Mouse (Mus musculus) kidney, embryonic 14.5 days (tissue): ENCODE data around the gene Zfp846. TPM values are rescaled to one million over a fixed set of nuclear protein-coding genes. Genes with fewer than 3 reads are reported as not detected.

Experiments
- ATAC-seq: fragments of 200-750 bp; cut with Nextera tagmentation; 2 replicates; pipeline ENCODE4 v1.8.0; 2017; ENCODE audit warnings: moderate number of reproducible peaks, mild to moderate bottlenecking, moderate TSS enrichment, moderate library complexity; ENCODE audit not compliant: low FRiP score, low TSS enrichment
- H3K27ac ChIP-seq: fragments of 300-500 bp; sonication (generic); 2 replicates; pipeline ENCODE4 v1.5.1; 2014; ENCODE audit warnings: low read depth, mild to moderate bottlenecking, low read length, moderate library complexity, mixed read lengths
- H3K27me3 ChIP-seq: fragments of 300-500 bp; sonication (generic); 2 replicates; pipeline ENCODE4 v1.6.1; 2014; ENCODE audit warnings: mild to moderate bottlenecking, low read length; ENCODE audit not compliant: control insufficient read depth, insufficient read depth
- H3K36me3 ChIP-seq: fragments of 300-500 bp; sonication (generic); 2 replicates; pipeline ENCODE4 v1.6.1; 2014; ENCODE audit warnings: low read length, mixed read lengths; ENCODE audit not compliant: control insufficient read depth, insufficient read depth
- H3K4me1 ChIP-seq: fragments of 300-500 bp; sonication (generic); 2 replicates; pipeline ENCODE4 v1.6.1; 2014; ENCODE audit warnings: low read length, mixed read lengths; ENCODE audit not compliant: control insufficient read depth, insufficient read depth
- H3K4me2 ChIP-seq: fragments of 300-500 bp; sonication (generic); replicated peaks from 2 replicates; pipeline ENCODE4 v1.6.1; 2014; ENCODE audit warnings: low read depth, mild to moderate bottlenecking, low read length
- H3K4me3 ChIP-seq: fragments of 300-500 bp; sonication (generic); 2 replicates; pipeline ENCODE4 v1.5.1; 2014; ENCODE audit warnings: mild to moderate bottlenecking, low read length
- H3K9ac ChIP-seq: fragments of 300-500 bp; sonication (generic); 2 replicates; pipeline ENCODE4 v1.6.1; 2014; ENCODE audit warnings: low read depth, mild to moderate bottlenecking, low read length, moderate library complexity
- H3K9me3 ChIP-seq: fragments of 300-500 bp; sonication (generic); 2 replicates; pipeline ENCODE4 v1.6.1; 2016; ENCODE audit warnings: low read length; ENCODE audit not compliant: control insufficient read depth
- WGBS: fragments of 180-500 bp; shearing (Covaris S2); extraction: QIAGEN DNeasy Blood & Tissue Kit; methylation state at CpG from one replicate; pipeline ENCODE4 v1.1.7; 2014; 5-methylcytosine and 5-hydroxymethylcytosine counted together
- polyA plus RNA-seq: library from polyadenylated mRNA; unstranded; fragments of >200 nt; fragmentation: Nextera tagmentation; extraction: Ambion mirVana; gene quantifications from 2 replicates; pipeline ENCODE4 v1.2.1, GENCODE M21; 2014

The Zfp846 gene
- polyA plus RNA-seq, 1 experiment from 2014 or later, result 23.0 TPM

GRCm38 (mm10) chr9:20642896-20643466 is 61.9 kb downstream of the Zfp846 start:
- WGBS, result 0% methylated on average over 30 of the region's 30 CpGs

GRCm38 (mm10) chr9:20643781-20644180 is 62.7 kb downstream of the Zfp846 start:
- no peak for ATAC-seq
- no peaks in the 10 kb centered on the region for H3K9me3 ChIP-seq
- H3K9ac ChIP-seq, result peak overlapping the region; percentile 85
- H3K36me3 ChIP-seq, result peaks cover 26% of the 10 kb centered on the region
- no peaks in the 10 kb centered on the region for H3K27me3 ChIP-seq
- H3K4me1 ChIP-seq, result peaks cover 12% of the 10 kb centered on the region
- peak overlapping the region; percentile 90 for H3K4me2 ChIP-seq
- 11% methylated on average over 13 of the region's 13 CpGs for WGBS
- peak overlapping the region; percentile 64 for H3K4me3 ChIP-seq
- no peak overlapping the region; the same call in 1 of the 2 replicates for H3K27ac ChIP-seq

More at GRCm38 (mm10) chr9:20642896-20643466, 61.9 kb downstream of the Zfp846 start:
- Histone ChIP-seq H3K4me1 (peaks cover 12% of the 10 kb centered on the region), H3K4me3 (peak overlapping the region; percentile 64), H3K4me2 (peak overlapping the region; percentile 90), H3K9me3 (no peaks in the 10 kb centered on the region), H3K27me3 (no peaks in the 10 kb centered on the region), H3K27ac (peak overlapping the region; percentile 93), H3K9ac (peak overlapping the region; percentile 85), H3K36me3 (peaks cover 31% of the 10 kb centered on the region)
- peak; percentile 84 for ATAC-seq

- no peaks in the 10 kb centered on the region for H3K9me3 ChIP-seq
- peak within 1 kb of the TSS; percentile 85 for H3K9ac ChIP-seq
- no peak for ATAC-seq
- peak within 1 kb of the TSS; percentile 64 for H3K4me3 ChIP-seq
- H3K4me2 ChIP-seq, result peak within 1 kb of the TSS; percentile 90
- H3K4me1 ChIP-seq, result peaks cover 12% of the 10 kb centered on the region
- H3K27ac ChIP-seq, result peak within 1 kb of the TSS; percentile 93
- peaks cover 26% of the 10 kb centered on the region; the same call in 1 of the 2 replicates for H3K36me3 ChIP-seq
- no peaks in the 10 kb centered on the region for H3K27me3 ChIP-seq
- WGBS, result under 1% methylated on average over 43 of the region's 43 CpGs
These were observed 63.4 kb downstream of the Zfp846 start, which contains the start of gene Fbxl12 for GRCm38 (mm10) chr9:20644360-20645081. TSS of gene Fbxl12 (minus strand) at chr9:20644767.

GRCm38 (mm10) chr9:20645121-20645520 is 64.0 kb downstream of the Zfp846 start:
- H3K27me3 ChIP-seq, result no peaks in the 10 kb centered on the region
- peak overlapping the region; percentile 63 for H3K27ac ChIP-seq
- peak overlapping the region; percentile 85 for H3K9ac ChIP-seq
- 3% methylated on average over 17 of the region's 17 CpGs for WGBS
- peaks cover 12% of the 10 kb centered on the region for H3K4me1 ChIP-seq
- peaks cover 26% of the 10 kb centered on the region; the same call in 1 of the 2 replicates for H3K36me3 ChIP-seq
- no peak for ATAC-seq
- H3K4me2 ChIP-seq, result peak overlapping the region; percentile 90
- H3K4me3 ChIP-seq, result peak overlapping the region; percentile 64
- H3K9me3 ChIP-seq, result no peaks in the 10 kb centered on the region

GRCm38 (mm10) chr9:20651602-20652259 is 70.6 kb downstream of the Zfp846 start, which contains the start of gene Pin1:
TSS of gene Pin1 (plus strand) at chr9:20652095.
- Histone ChIP-seq H3K9me3 (no peaks in the 10 kb centered on the region), H3K4me3 (peak within 1 kb of the TSS; percentile 75), H3K4me2 (peak within 1 kb of the TSS; percentile 53), H3K27me3 (no peaks in the 10 kb centered on the region), H3K36me3 (peaks cover 50% of the 10 kb centered on the region), H3K4me1 (peaks cover 18% of the 10 kb centered on the region), H3K27ac (no peak within 1 kb of the TSS), H3K9ac (peak within 1 kb of the TSS; percentile 92)
- ATAC-seq, result peak; percentile 99
- under 1% methylated on average over 45 of the region's 45 CpGs for WGBS

- under 1% methylated on average over 25 of the region's 25 CpGs for WGBS
- peak overlapping the region; percentile 53 for H3K4me2 ChIP-seq
- H3K27ac ChIP-seq, result no peak overlapping the region
- H3K36me3 ChIP-seq, result peaks cover 48% of the 10 kb centered on the region
- no peaks in the 10 kb centered on the region for H3K27me3 ChIP-seq
- H3K4me3 ChIP-seq, result peak overlapping the region; percentile 75
- H3K4me1 ChIP-seq, result peaks cover 18% of the 10 kb centered on the region
- H3K9me3 ChIP-seq, result no peaks in the 10 kb centered on the region
- peak overlapping the region; percentile 92 for H3K9ac ChIP-seq
- peak; percentile 33 for ATAC-seq
These were observed 71.2 kb downstream of the Zfp846 start for GRCm38 (mm10) chr9:20652260-20652658.

- ATAC-seq, result no peak
- H3K9me3 ChIP-seq, result no peaks in the 10 kb centered on the region
- H3K27ac ChIP-seq, result no peak overlapping the region
- H3K4me2 ChIP-seq, result no peak overlapping the region
- H3K27me3 ChIP-seq, result no peaks in the 10 kb centered on the region
- peaks cover 18% of the 10 kb centered on the region for H3K4me1 ChIP-seq
- WGBS, result 90% methylated on average over 3 of the region's 3 CpGs
- H3K4me3 ChIP-seq, result peak overlapping the region; percentile 75; the same call in 1 of the 2 replicates
- peaks cover 50% of the 10 kb centered on the region for H3K36me3 ChIP-seq
- no peak overlapping the region for H3K9ac ChIP-seq
These were observed 72.8 kb downstream of the Zfp846 start for GRCm38 (mm10) chr9:20653859-20654258.
